Mouse (Mus musculus) lung, adult 2 months (tissue): ENCODE measurements at regions not wholly inside any gene's neighbourhood (a gene's known extent, or its start where the extent isn't known, plus 50 kb on each side); places are given as distances from the start of the nearest gene placed in this dataset.

Experiments used
- CTCF ChIP-seq: fragments of 200-500 bp; IDR thresholded peaks from 2 replicates; pipeline ENCODE4 v1.5.1; 2011; ENCODE audit warnings: mild to moderate bottlenecking, low read length, control low read depth; ENCODE audit not compliant: insufficient read depth
- POLR2A ChIP-seq: fragments of 200-500 bp; IDR thresholded peaks from 2 replicates; pipeline ENCODE4 v1.6.1; 2011; ENCODE audit warnings: low read depth, mild to moderate bottlenecking, control low read depth, low read length, borderline replicate concordance; ENCODE audit errors: extremely low read depth

- TF ChIP-seq POLR2A (no peak), CTCF (no peak)
Observed at GRCm38 (mm10) chr13:111948395-111948794, 139.6 kb upstream of the Map3k1 start.
